In the genomic region with DNA sequence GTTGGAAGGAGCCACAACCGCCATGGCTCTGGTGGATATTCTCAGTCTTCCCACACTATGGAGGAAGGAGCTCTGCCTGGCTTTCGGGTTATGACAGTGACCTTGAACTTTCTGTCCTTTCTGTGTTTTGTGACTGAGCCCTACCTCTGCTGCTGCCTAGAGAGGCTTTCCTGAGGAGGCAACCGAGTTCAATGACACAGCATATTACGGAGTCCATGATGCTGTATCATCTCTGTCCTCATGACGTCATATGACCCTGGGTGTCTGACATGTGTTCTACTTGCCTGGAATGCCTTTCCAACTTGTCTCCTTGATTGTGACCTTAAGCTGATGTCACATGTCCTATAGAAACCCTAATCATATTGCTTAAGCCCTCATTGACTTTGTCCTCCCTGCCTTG, we compare ENCODE assay signal across 27 mouse cellular contexts. TPM values are rescaled to one million over a fixed set of nuclear protein-coding genes. Genes with fewer than 3 reads are reported as not detected.
DNase-seq lines count a peak whose midpoint lies in the region; ATAC-seq and TF ChIP-seq lines count a peak whose summit lies in the region.
"Had no signal": no experiment of that assay in that cellular context is flagged by ENCODE, and none has a peak within 500 bp of the region (broad histone marks: within the 10 kb centered on the region; RNA-seq: fewer than 3 reads in every experiment).

No protein-coding gene starts in this region.

- H3K36me3 ChIP-seq in liver, embryonic 13.5 days = peaks cover 3% of the 10 kb centered on the region; the same call in 1 of the 2 replicates
- no peaks in the 10 kb centered on the region for H3K36me3 ChIP-seq in liver, embryonic 11.5 days (ENCODE audit: control insufficient read depth, insufficient read depth, low read length)
- H3K36me3 ChIP-seq in ES-E14 (ENCODE audit: control insufficient read depth, insufficient read depth, low read length, poor library complexity, severe bottlenecking) = no peaks in the 10 kb centered on the region
- no peaks in the 10 kb centered on the region for H3K36me3 ChIP-seq in liver, embryonic 14.5 days (replicated peaks; ENCODE audit: control insufficient read depth, insufficient read depth, low read depth)
- H3K36me3 ChIP-seq: forebrain, embryonic 10.5 days; G1E; heart, embryonic 12.5 days; heart, embryonic 15.5 days; hindbrain, embryonic 10.5 days; hindbrain, embryonic 13.5 days had no signal

- H3K4me2 ChIP-seq in liver, embryonic 13.5 days = no peak overlapping the region
- no peak overlapping the region for H3K4me2 ChIP-seq in liver, embryonic 11.5 days
- no peak overlapping the region for H3K4me2 ChIP-seq in liver, embryonic 14.5 days (ENCODE audit: low read depth)
- H3K4me2 ChIP-seq: forebrain, embryonic 13.5 days; heart, embryonic 12.5 days; heart, embryonic 15.5 days; hindbrain, embryonic 13.5 days had no signal

- TF ChIP-seq EP300 in liver, embryonic 14.5 days (IDR thresholded peaks at IDR 0.05; ENCODE audit: low read depth) = no peak

- H3K4me3 ChIP-seq in liver, embryonic 13.5 days (replicated peaks) = no peak overlapping the region
- no peak overlapping the region for H3K4me3 ChIP-seq in liver, embryonic 11.5 days (ENCODE audit: low read depth, low read length)
- H3K4me3 ChIP-seq in ES-E14 (ENCODE audit: insufficient read depth in 1 of 2, low read depth in 1 of 2, low read length in 2 of 2, poor library complexity in 1 of 2, severe bottlenecking in 1 of 2) = no peak overlapping the region
- no peak overlapping the region for H3K4me3 ChIP-seq in liver, embryonic 14.5 days (ENCODE audit: insufficient read depth in 1 of 2, low read depth in 2 of 2, low read length in 2 of 2)
- H3K4me3 ChIP-seq: forebrain, embryonic 10.5 days; forebrain, embryonic 13.5 days; heart, embryonic 12.5 days; heart, embryonic 15.5 days; hindbrain, embryonic 10.5 days; hindbrain, embryonic 13.5 days had no signal

- H3K9ac ChIP-seq in liver, embryonic 13.5 days = no peak overlapping the region
- H3K9ac ChIP-seq in liver, embryonic 11.5 days (ENCODE audit: low read depth, low read length) = no peak overlapping the region
- H3K9ac ChIP-seq in ES-E14 (ENCODE audit: insufficient read depth, low read depth, low read length, poor library complexity, severe bottlenecking) = no peak overlapping the region
- H3K9ac ChIP-seq in liver, embryonic 14.5 days (replicated peaks) = no peak overlapping the region
- H3K9ac ChIP-seq: forebrain, embryonic 13.5 days; forebrain, postnatal 0 days; heart, embryonic 12.5 days; heart, embryonic 15.5 days; hindbrain, embryonic 13.5 days had no signal

- WGBS in liver, embryonic 13.5 days (ENCODE audit: insufficient replicate concordance) = 65% methylated on average over 5 of the region's 5 CpGs
- WGBS in liver, embryonic 11.5 days = 83% methylated on average over 5 of the region's 5 CpGs
- WGBS in liver, embryonic 14.5 days (ENCODE audit: insufficient replicate concordance) = 72% methylated on average over 5 of the region's 5 CpGs

- intact Hi-C loops in left cerebral cortex, postnatal 25 days (cut with DNase I) = no loop called here

- ATAC-seq in liver, embryonic 13.5 days (ENCODE audit: low read depth) = peak; percentile 53
- no peak for ATAC-seq in liver, embryonic 11.5 days (replicated peaks; ENCODE audit: low FRiP score)
- peak; percentile 48 for ATAC-seq in liver, embryonic 14.5 days (ENCODE audit: insufficient read depth)
- ATAC-seq: CD4-positive, CD25-positive, alpha-beta regulatory T cell, adult 4 months; forebrain, embryonic 13.5 days; forebrain, postnatal 0 days; hindbrain, embryonic 16.5 days; Patski had no signal

- no peaks in the 10 kb centered on the region for H3K9me3 ChIP-seq in liver, embryonic 13.5 days (replicated peaks)
- H3K9me3 ChIP-seq in liver, embryonic 11.5 days (ENCODE audit: control insufficient read depth, low read length) = no peaks in the 10 kb centered on the region
- H3K9me3 ChIP-seq in ES-E14 (ENCODE audit: control insufficient read depth, insufficient read depth, low read depth, low read length) = no peaks in the 10 kb centered on the region
- no peaks in the 10 kb centered on the region for H3K9me3 ChIP-seq in liver, embryonic 14.5 days (ENCODE audit: control insufficient read depth, low read length)
- H3K9me3 ChIP-seq: heart, embryonic 15.5 days; hindbrain, embryonic 13.5 days had no signal

- H3K4me1 ChIP-seq in liver, embryonic 13.5 days (replicated peaks) = peaks cover 21% of the 10 kb centered on the region
- 0 out of 2 replicates have a peak, but pooled peaks cover under 1% of the 10 kb centered on the region for H3K4me1 ChIP-seq in liver, embryonic 11.5 days (replicated peaks; ENCODE audit: control insufficient read depth, insufficient read depth, low read length)
- peaks cover 4 to 17% of the 10 kb centered on the region in 2 experiments; a peak in 2 of 4 replicates for H3K4me1 ChIP-seq in ES-E14 (ENCODE audit: control insufficient read depth in 2 of 2, insufficient read depth in 2 of 2, low read length in 2 of 2, poor library complexity in 1 of 2)
- peaks cover 11 to 12% of the 10 kb centered on the region in 2 experiments for H3K4me1 ChIP-seq in liver, embryonic 14.5 days (replicated peaks; ENCODE audit: control insufficient read depth in 2 of 2, insufficient read depth in 2 of 2, low read length in 1 of 2)
- H3K4me1 ChIP-seq: forebrain, embryonic 13.5 days; heart, embryonic 12.5 days; heart, embryonic 15.5 days; hindbrain, embryonic 13.5 days had no signal

- no peaks in the 10 kb centered on the region for H3K27me3 ChIP-seq in liver, embryonic 13.5 days
- no peaks in the 10 kb centered on the region for H3K27me3 ChIP-seq in liver, embryonic 11.5 days (replicated peaks; ENCODE audit: control insufficient read depth, insufficient read depth, low read length)
- no peaks in the 10 kb centered on the region for H3K27me3 ChIP-seq in liver, embryonic 14.5 days (ENCODE audit: control insufficient read depth, insufficient read depth, low read length)
- H3K27me3 ChIP-seq: forebrain, embryonic 13.5 days; heart, embryonic 12.5 days; heart, embryonic 15.5 days; hindbrain, embryonic 13.5 days had no signal

- in situ Hi-C loops in ES-E14 (cut with MboI; ENCODE audit: low sequenced_read_pairs in 2 of 2, unreplicated experiment in 2 of 2) = no loop called here

- no peak for DNase-seq in liver, embryonic 13.5 days
- DNase-seq in liver, embryonic 11.5 days (ENCODE audit: low spot score) = no peak
- DNase-seq in ES-E14 (ENCODE audit: low read depth, low spot score) = no peak
- DNase-seq in liver, embryonic 14.5 days (ENCODE audit: low read depth in 3 of 3, low spot score in 3 of 3) = no peak
- DNase-seq in kidney, postnatal 10 days = no peak
- DNase-seq in left cerebral cortex, postnatal 25 days (ENCODE audit: low spot score in 2 of 2) = no peak
- DNase-seq: adrenal gland, adult 2 months; adrenal gland, postnatal 36 days; cerebellum, adult 18-20 months; cerebellum, adult 9-10 months; cerebellum, postnatal 14 days; forebrain, postnatal 0 days; gastrocnemius, postnatal 25 days; heart, adult 18-20 months; heart, postnatal 10 days; heart, postnatal 36 days had no signal

- no peak overlapping the region for H3K27ac ChIP-seq in liver, embryonic 13.5 days
- H3K27ac ChIP-seq in liver, embryonic 11.5 days (ENCODE audit: low read depth, low read length) = no peak overlapping the region
- no peak overlapping the region for H3K27ac ChIP-seq in ES-E14 (ENCODE audit: insufficient read depth, low read depth, low read length, poor library complexity, severe bottlenecking)
- no peak overlapping the region for H3K27ac ChIP-seq in liver, embryonic 14.5 days
- H3K27ac ChIP-seq: forebrain, embryonic 10.5 days; forebrain, embryonic 13.5 days; heart, embryonic 15.5 days; hindbrain, embryonic 10.5 days; hindbrain, embryonic 13.5 days had no signal

- no peak for TF ChIP-seq CTCF in liver, embryonic 14.5 days (IDR thresholded peaks at IDR 0.05; ENCODE audit: low read depth)

TF ChIP-seq in ES-E14, 5 proteins besides CTCF, POLR2A, EP300 and RAD21:
- TF ChIP-seq CHD2 (IDR thresholded peaks at IDR 0.05; ENCODE audit: low read depth, low read length) (no peak), HCFC1 (IDR thresholded peaks at IDR 0.05; ENCODE audit: borderline replicate concordance, insufficient read depth, low read length) (no peak), ZC3H11A (IDR thresholded peaks at IDR 0.05; ENCODE audit: borderline replicate concordance, low read depth, low read length) (no peak), ZNF384 (IDR thresholded peaks at IDR 0.05; ENCODE audit: low read depth, low read length) (no peak), MAFK (IDR thresholded peaks at IDR 0.05; ENCODE audit: insufficient read depth, low read depth, low read length) (0 out of 2 replicates have a peak, but pooled peaks have one; percentile 30)

RNA-seq across cellular contexts. Expression of gene Tmem40, which starts 23.2 kb away (rescaled TPM):
- polyA plus RNA-seq in liver, embryonic 13.5 days (2015; fragmentation: Nextera tagmentation; extraction: Ambion mirVana) = 28.3 and 29.9 TPM in 2 replicates
- 29.4 and 32.5 TPM in 2 replicates for polyA plus RNA-seq in liver, embryonic 11.5 days (2014; fragmentation: Nextera tagmentation; extraction: Ambion mirVana)
- 18.4 and 21.9 TPM in 2 replicates for total RNA-seq in ES-E14 (2012; rRNA removed)
- polyA plus RNA-seq in liver, embryonic 14.5 days (2012; rRNA removed) = 19.4 and 20.1 TPM in 2 replicates
- 19.8 and 21.5 TPM in 2 replicates for polyA plus RNA-seq in liver, embryonic 14.5 days (2014; fragmentation: Nextera tagmentation; extraction: Ambion mirVana)
- 1 to 10 TPM; 2.3 to 3.0 TPM for total RNA-seq in left cerebral cortex, postnatal 25 days (2021)
- polyA plus RNA-seq: adrenal gland, adult 2 months; C2C12; CD4-positive, CD25-positive, alpha-beta regulatory T cell, adult 4 months; Patski had no signal

RNA-seq across cellular contexts. Expression of gene Cand2, which starts 35.3 kb away (rescaled TPM):
- polyA plus RNA-seq in liver, embryonic 13.5 days (2015; fragmentation: Nextera tagmentation; extraction: Ambion mirVana) = 3.3 and 4.3 TPM in 2 replicates
- polyA plus RNA-seq in liver, embryonic 11.5 days (2014; fragmentation: Nextera tagmentation; extraction: Ambion mirVana) = 20.3 and 22.0 TPM in 2 replicates
- total RNA-seq in ES-E14 (2012; rRNA removed) = 10.7 and 10.8 TPM in 2 replicates
- 2.4 and 2.8 TPM in 2 replicates for polyA plus RNA-seq in liver, embryonic 14.5 days (2012; rRNA removed)
- 1.7 and 2.5 TPM in 2 replicates for polyA plus RNA-seq in liver, embryonic 14.5 days (2014; fragmentation: Nextera tagmentation; extraction: Ambion mirVana)
- total RNA-seq in left cerebral cortex, postnatal 25 days (2021) = 1 to 10 TPM; 2.0 to 2.2 TPM
